Mouse (Mus musculus) myocyte (in vitro differentiated cells): ENCODE results near the gene Mrpl48. TPM values are rescaled to one million over a fixed set of nuclear protein-coding genes. Genes with fewer than 3 reads are reported as not detected.
A peak's percentile ranks its signal among the peaks of the same experiment; 100 is the strongest.

ENCODE experiments used
- H3K27me3 ChIP-seq: one replicate; pipeline ENCODE4 v1.6.1; 2011; ENCODE audit not compliant: control insufficient read depth, insufficient read depth, insufficient read length
- H3K36me3 ChIP-seq: one replicate; pipeline ENCODE4 v1.6.1; 2011; ENCODE audit not compliant: control insufficient read depth, insufficient read depth
- H3K4me2 ChIP-seq: one replicate; pipeline ENCODE4 v1.6.1; 2011; ENCODE audit warnings: low read depth, control low read depth
- H3K4me3 ChIP-seq: one replicate; pipeline ENCODE4 v1.5.1; 2011; ENCODE audit warnings: mild to moderate bottlenecking, control low read depth, moderate library complexity
- H3K79me2 ChIP-seq: one replicate; pipeline ENCODE4 v1.6.1; 2011; ENCODE audit not compliant: control insufficient read depth, insufficient read depth
- H3ac ChIP-seq: one replicate; pipeline ENCODE4 v1.6.1; 2011; ENCODE audit not compliant: control insufficient read depth, insufficient read length
- CEBPB ChIP-seq: IDR thresholded peaks from 2 replicates; pipeline ENCODE4 v1.6.1; 2011; ENCODE audit warnings: mild to moderate bottlenecking, moderate library complexity; ENCODE audit not compliant: poor library complexity, insufficient read depth, severe bottlenecking
- E2F4 ChIP-seq: IDR thresholded peaks from one replicate; pipeline ENCODE4 v1.6.1; 2011; ENCODE audit warnings: mild to moderate bottlenecking, control low read depth, moderate library complexity; ENCODE audit not compliant: insufficient read depth
- MAX ChIP-seq: IDR thresholded peaks from one replicate; pipeline ENCODE4 v1.6.1; 2011; ENCODE audit warnings: low read depth, mild to moderate bottlenecking, control low read depth
- MYOD1 ChIP-seq, 3 experiments: IDR thresholded peaks; one replicate each; pipeline ENCODE4 v1.6.1; 2011; ENCODE audit warnings: control low read depth in 2 of 3, low read depth in 2 of 3, mild to moderate bottlenecking in 2 of 3, moderate library complexity in 1 of 3; ENCODE audit not compliant: insufficient read length in 2 of 3, control insufficient read depth in 1 of 3
- MYOG ChIP-seq, 3 experiments: IDR thresholded peaks; one replicate each; pipeline ENCODE4 v1.6.1; 2011; ENCODE audit warnings: control low read depth in 2 of 3, low read depth in 2 of 3, mild to moderate bottlenecking in 2 of 3; ENCODE audit not compliant: insufficient read length in 2 of 3, control insufficient read depth in 1 of 3, insufficient read depth in 1 of 3
- POLR2A ChIP-seq: IDR thresholded peaks from one replicate; pipeline ENCODE4 v1.6.1; 2011; ENCODE audit warnings: low read depth, mild to moderate bottlenecking, control low read depth, moderate library complexity; ENCODE audit not compliant: insufficient read length
- POLR2AphosphoS2 ChIP-seq: IDR thresholded peaks from one replicate; pipeline ENCODE4 v1.6.1; 2011; ENCODE audit warnings: low read depth, control low read depth; ENCODE audit not compliant: insufficient read length
- REST ChIP-seq: IDR thresholded peaks from one replicate; pipeline ENCODE4 v1.6.1; 2011; ENCODE audit warnings: mild to moderate bottlenecking, control low read depth, moderate library complexity; ENCODE audit not compliant: insufficient read depth, insufficient read length
- SRF ChIP-seq: IDR thresholded peaks from one replicate; pipeline ENCODE4 v1.6.1; 2011; ENCODE audit warnings: low read depth; ENCODE audit not compliant: control insufficient read depth, insufficient read length
- TCF12 ChIP-seq: IDR thresholded peaks from one replicate; pipeline ENCODE4 v1.6.1; 2011; ENCODE audit warnings: mild to moderate bottlenecking, control low read depth; ENCODE audit not compliant: poor library complexity, insufficient read depth, severe bottlenecking
- TCF3 ChIP-seq: IDR thresholded peaks from one replicate; pipeline ENCODE4 v1.6.1; 2011; ENCODE audit warnings: low read depth, control low read depth; ENCODE audit not compliant: insufficient read length
- USF1 ChIP-seq: IDR thresholded peaks from one replicate; pipeline ENCODE4 v1.6.1; 2011; ENCODE audit warnings: low read depth, mild to moderate bottlenecking, control low read depth, moderate library complexity
- polyA plus RNA-seq: library from polyadenylated mRNA; unstranded; fragments of >200 nt; fragmentation: generic; extraction: Trizol; gene quantifications from one replicate; pipeline ENCODE4 v1.2.1, GENCODE M21; 2012; ENCODE audit warnings: missing spikeins

The Mrpl48 gene
- polyA plus RNA-seq, 1 experiment: 34.4 TPM

DNA sequence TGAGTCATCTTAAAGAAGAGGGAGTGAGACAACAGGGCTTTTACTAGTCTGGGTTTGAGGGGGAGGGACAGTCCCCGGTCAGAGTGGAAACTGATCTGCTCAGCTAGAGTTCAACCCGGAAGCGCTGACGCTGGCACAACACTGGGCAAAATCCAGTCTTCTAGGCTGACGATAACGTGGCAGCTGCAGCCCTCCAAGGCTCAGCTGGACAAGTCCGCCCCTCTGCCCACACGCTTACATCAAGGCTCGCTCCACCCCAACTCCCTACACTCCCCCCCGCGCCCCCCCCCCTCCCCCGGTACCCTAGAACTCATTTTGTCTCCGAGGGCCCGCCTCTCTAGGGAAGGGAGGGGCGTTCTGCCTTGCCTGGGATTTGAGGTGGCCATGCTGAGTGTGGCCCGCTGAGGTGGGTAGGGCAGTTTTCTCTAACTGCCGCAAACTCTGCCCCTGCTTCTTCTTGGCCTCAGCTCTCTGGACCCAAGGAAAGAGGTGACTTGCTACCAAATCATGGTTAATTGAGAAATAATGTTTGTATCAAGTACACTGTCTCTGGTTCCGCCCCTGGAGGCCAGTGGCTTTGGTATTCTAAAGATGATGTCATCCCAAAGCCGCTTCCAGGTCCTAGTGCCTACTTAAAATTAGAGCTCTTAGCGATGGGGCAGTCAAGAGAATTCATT is 17.1 kb downstream of the Mrpl48 start:
- Histone ChIP-seq H3ac (no peak overlapping the region), H3K36me3 (no peaks in the 10 kb centered on the region), H3K4me3 (peak overlapping the region; percentile 38), H3K4me2 (peak overlapping the region; percentile 80), H3K79me2 (no peaks in the 10 kb centered on the region), H3K27me3 (no peaks in the 10 kb centered on the region)
- TF ChIP-seq MYOD1 (IDR thresholded peaks at IDR 0.05; ENCODE audit: control insufficient read depth in 1 of 3, insufficient read length in 2 of 3, low read depth in 2 of 3) (peak in 2 of 3 experiments; percentile 83 to 93), TCF3 (no peak), TCF12 (no peak), POLR2A (peak; percentile 57), CEBPB (no peak), USF1 (no peak), E2F4 (no peak), SRF (no peak), REST (no peak), MAX (no peak), MYOG (IDR thresholded peaks at IDR 0.05; ENCODE audit: control insufficient read depth in 1 of 3, insufficient read depth in 1 of 3, insufficient read length in 2 of 3, low read depth in 2 of 3) (peak in 2 of 3 experiments; percentile 61 to 87), POLR2AphosphoS2 (peak; percentile 49)

DNA sequence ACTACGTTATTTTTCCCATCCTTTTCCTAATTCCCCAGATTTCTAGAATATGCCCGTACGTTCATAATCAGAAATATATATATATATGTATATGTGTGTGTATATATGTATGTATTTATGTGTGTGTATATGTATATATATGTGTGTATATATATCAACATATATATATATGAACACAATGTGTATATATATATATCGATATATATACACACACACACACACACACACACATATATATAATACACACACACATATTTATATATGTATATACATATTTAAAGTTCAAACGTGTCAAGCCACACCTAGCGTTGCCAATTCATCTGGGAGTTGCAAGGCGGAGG is 17.6 kb downstream of the Mrpl48 start:
- Histone ChIP-seq H3K27me3 (no peaks in the 10 kb centered on the region), H3K36me3 (no peaks in the 10 kb centered on the region), H3K4me2 (peak overlapping the region; percentile 66), H3ac (no peak overlapping the region), H3K79me2 (no peaks in the 10 kb centered on the region), H3K4me3 (peak overlapping the region; percentile 38)
- TF ChIP-seq MYOG (IDR thresholded peaks at IDR 0.05; ENCODE audit: control insufficient read depth in 1 of 3, insufficient read depth in 1 of 3, insufficient read length in 2 of 3, low read depth in 2 of 3) (no peak), CEBPB (no peak), SRF (no peak), USF1 (no peak)

DNA sequence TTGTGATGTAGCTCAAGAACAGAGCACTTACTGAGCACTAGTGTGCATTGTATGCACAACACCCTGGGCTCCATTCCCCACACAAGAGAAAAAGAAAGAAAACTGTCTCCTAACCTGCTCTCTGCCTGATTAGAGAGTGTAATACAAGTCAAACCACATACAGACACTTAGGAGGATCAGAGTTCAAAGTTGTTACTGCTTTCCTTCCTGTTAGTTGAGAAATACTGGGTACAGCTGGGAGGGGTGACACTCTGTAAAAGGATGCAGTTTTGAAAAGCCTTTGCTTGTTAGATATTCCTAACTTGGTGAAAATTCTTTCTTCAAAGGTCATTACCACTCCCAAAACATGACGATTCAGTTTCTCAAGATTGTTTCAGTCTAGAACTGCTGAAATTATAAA is 18.3 kb downstream of the Mrpl48 start:
- Histone ChIP-seq H3K27me3 (no peaks in the 10 kb centered on the region), H3K36me3 (no peaks in the 10 kb centered on the region), H3K4me2 (peak overlapping the region; percentile 66), H3K79me2 (no peaks in the 10 kb centered on the region), H3ac (no peak overlapping the region), H3K4me3 (no peak overlapping the region)
- TF ChIP-seq TCF12: no peak
- no peak for TF ChIP-seq SRF
- no peak for TF ChIP-seq TCF3
- no peak for TF ChIP-seq MYOD1 (IDR thresholded peaks at IDR 0.05; ENCODE audit: control insufficient read depth in 1 of 3, insufficient read length in 2 of 3, low read depth in 2 of 3)
- no peak for TF ChIP-seq REST
- no peak for TF ChIP-seq POLR2AphosphoS2
- TF ChIP-seq MAX: no peak
- TF ChIP-seq E2F4: no peak
- no peak for TF ChIP-seq USF1
- no peak for TF ChIP-seq CEBPB
- TF ChIP-seq POLR2A: no peak
- TF ChIP-seq MYOG (IDR thresholded peaks at IDR 0.05; ENCODE audit: control insufficient read depth in 1 of 3, insufficient read depth in 1 of 3, insufficient read length in 2 of 3, low read depth in 2 of 3): no peak

DNA sequence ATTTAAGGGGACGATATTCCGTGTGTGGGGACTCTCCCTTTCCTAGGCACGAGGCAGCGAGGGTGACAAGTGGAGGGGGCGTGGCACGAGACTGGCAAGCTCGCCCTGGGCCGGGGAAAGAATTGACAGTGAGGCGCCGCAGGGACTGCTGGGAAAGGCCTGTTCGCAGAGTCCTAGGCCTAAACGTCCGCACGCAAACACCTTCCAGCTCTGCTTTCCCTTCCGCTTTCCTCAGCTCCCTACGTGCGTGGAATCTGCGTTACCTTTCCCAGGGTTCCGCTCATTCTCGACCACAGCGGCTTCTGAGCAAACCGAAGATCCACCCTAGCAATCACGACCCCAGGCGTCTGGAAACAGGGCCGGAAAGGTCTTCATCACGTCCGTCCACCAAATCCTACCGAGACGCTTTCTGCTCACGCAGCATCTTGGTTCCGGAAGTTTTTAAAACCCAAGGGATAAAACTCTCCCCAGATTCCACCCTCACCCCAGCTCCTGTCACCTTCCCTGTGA is 25.3 kb downstream of the Mrpl48 start:
- TF ChIP-seq POLR2A (peak; percentile 44), POLR2AphosphoS2 (peak; percentile 66), SRF (no peak), MYOG (IDR thresholded peaks at IDR 0.05; ENCODE audit: control insufficient read depth in 1 of 3, insufficient read depth in 1 of 3, insufficient read length in 2 of 3, low read depth in 2 of 3) (peak in 1 of 3 experiments; percentile 35), MAX (no peak)
- no peaks in the 10 kb centered on the region for H3K36me3 ChIP-seq
- H3ac ChIP-seq: peak overlapping the region; percentile 48
- peak overlapping the region; percentile 81 for H3K4me2 ChIP-seq
- H3K79me2 ChIP-seq: peaks cover 6% of the 10 kb centered on the region
- H3K4me3 ChIP-seq: peak overlapping the region; percentile 30
- no peaks in the 10 kb centered on the region for H3K27me3 ChIP-seq

DNA sequence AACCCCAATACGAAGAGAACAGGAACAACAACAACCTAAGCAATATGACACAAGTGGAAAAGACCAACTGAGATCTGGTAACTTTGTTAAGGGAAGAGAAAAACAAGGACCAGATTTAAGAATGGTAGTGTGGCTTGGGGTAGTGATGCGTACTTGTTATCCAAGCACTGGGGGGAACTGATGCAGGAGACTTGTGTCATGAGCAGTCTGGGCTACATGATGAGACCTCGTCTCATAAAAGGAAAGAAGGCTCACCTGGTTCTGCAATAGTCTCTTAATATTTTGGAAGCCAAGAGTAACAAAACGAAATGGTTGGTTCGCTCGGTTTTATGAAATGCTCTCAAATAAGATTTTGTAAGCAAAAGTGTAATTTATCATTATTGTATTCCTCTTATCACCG is 25.9 kb downstream of the Mrpl48 start:
- no peak for TF ChIP-seq USF1
- TF ChIP-seq SRF: no peak
- no peak for TF ChIP-seq TCF3
- TF ChIP-seq REST: no peak
- no peak for TF ChIP-seq E2F4
- no peak for TF ChIP-seq MAX
- Histone ChIP-seq H3K4me2 (peak overlapping the region; percentile 81), H3K4me3 (peak overlapping the region; percentile 30), H3K27me3 (no peaks in the 10 kb centered on the region), H3K36me3 (no peaks in the 10 kb centered on the region), H3ac (peak overlapping the region; percentile 48), H3K79me2 (peaks cover 6% of the 10 kb centered on the region)
